Mouse (Mus musculus) fibroblast of lung, adult 2 months (primary cell): ENCODE measurements around the gene Siglec1.

ENCODE experiments used
- DNase-seq: peaks from one replicate; pipeline ENCODE4 v3.0.0-alpha.2; 2011; ENCODE audit warnings: low read depth

Gene Siglec1

DNA sequence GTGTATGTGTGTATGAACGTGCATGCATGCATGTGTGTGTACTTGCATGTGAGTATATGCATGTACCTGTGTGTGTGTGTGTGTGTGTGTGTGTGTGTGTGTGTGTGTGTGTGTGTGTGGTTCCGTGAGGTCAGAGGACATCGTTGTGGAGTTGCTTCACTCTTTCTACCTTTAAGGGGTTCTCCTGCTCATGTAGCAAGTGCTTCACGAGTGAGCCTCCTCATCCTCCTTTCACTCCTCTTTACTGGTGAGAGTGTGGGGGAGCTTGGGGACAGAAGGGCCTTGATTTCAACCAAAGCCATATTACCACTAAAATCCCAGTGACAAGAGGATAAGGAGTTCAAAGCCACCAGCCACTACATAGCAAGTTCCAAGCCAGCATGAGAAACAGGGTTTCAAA lies 10.5 kb upstream of the Siglec1 start:
- DNase-seq, result no peak

GRCm38 (mm10) chr2:131096101-131096795 lies 9.7 kb upstream of the Siglec1 start:
- peak; percentile 40 for DNase-seq

GRCm38 (mm10) chr2:131094823-131095222 lies 8.3 kb upstream of the Siglec1 start:
- peak; percentile 37 for DNase-seq

DNA sequence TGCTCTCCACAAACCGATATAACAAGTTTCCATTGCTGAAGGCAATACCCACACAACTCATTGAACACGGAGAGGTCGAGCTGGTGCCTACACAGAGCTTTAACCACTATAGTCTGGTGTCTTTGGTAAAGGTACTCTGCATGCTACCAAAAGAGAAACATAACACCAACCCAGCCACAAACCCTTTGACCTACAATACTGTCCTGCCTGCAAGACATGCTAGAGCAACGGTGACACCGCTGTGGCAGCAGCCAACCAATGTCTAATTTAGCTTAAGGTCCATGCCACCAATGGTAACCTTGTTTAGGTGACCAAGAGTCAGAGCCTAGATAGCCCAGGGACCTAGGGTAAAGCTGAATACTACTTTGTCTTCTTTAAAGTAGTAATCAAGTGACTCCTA lies 7.0 kb upstream of the Siglec1 start:
- no peak for DNase-seq

DNA sequence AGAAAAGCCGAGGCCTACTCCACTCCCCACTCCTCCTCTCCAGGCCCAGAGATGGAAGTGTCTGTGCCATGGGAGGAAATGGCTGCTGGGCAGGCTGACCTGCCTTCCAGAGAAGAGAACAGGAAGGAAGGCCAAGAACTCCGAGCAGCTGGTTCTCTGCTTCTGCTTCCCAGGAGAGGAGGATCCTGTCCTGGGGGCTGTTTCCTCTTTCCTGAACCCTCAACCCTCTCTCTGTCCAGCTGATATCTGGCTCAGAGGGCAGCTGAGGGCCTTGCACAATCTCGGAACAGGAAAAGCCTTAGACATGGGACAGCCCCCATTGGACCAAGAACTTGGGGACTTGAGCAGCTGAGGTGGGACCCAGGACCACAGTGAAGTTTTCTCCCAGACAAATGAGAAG lies 4.3 kb upstream of the Siglec1 start:
- no peak for DNase-seq

DNA sequence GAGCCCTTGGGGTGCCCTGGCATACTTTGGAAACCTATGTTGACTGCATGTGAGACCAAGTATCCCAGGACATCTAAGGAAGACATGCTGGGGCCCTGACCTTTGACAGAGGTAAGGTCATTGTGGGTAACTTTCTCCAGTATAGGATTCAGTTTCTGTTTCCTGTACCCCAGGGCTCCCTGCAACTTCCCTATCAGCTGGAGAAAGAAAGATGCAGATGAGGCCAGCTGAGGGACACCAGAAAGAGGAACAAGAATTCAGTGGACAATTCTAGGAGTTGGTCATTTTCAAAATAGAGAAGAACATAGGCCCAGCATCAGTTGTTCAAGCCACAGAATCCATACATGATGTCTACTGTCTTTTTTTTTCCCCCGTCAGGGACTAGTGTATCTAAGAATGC lies 3.1 kb upstream of the Siglec1 start:
- DNase-seq, result no peak

DNA sequence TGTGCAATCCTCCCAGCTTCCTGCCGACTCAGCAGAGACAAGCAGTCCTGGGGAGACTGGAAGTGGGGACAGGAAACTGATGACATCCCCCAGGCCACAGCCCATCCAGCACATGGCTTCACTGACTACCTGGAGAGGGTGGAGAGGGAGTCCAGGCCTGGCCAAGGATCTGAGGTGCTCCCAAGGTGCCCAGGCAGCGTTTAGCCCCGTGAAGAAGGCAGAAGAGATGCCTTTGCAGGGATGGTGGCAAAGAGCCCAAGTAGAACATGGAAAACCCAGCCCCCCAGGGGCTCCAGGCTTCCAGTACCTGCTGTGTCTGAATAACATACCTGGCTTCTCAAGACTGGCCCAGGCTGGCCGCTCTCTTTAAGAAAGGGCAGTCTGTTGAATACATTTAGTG lies 2.0 kb upstream of the Siglec1 start:
- no peak for DNase-seq

DNA sequence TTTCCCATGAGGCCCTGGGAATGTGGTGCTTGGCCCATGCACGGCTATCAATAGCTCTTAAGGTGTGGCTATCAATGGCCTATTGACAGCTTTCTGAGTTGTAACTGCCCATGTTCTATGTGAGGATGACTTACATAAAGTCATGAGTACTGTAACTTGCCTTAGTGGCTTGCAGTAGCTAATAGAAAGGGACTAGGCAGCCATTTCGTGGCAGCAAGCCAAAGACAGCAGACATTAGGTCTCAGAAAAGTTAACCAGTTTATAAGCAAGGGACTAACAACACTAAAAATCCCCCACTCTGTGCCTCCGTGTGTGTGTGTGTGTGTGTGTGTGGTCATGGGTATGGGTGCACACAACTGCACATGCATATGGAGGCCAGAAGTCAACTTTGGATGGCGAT lies 2.4 kb downstream of the Siglec1 start:
- no peak for DNase-seq

- no peak for DNase-seq
Measured at GRCm38 (mm10) chr2:131080507-131080906, 6.1 kb downstream of the Siglec1 start.

GRCm38 (mm10) chr2:131072536-131072935 lies 14.0 kb downstream of the Siglec1 start:
- DNase-seq, result no peak

DNA sequence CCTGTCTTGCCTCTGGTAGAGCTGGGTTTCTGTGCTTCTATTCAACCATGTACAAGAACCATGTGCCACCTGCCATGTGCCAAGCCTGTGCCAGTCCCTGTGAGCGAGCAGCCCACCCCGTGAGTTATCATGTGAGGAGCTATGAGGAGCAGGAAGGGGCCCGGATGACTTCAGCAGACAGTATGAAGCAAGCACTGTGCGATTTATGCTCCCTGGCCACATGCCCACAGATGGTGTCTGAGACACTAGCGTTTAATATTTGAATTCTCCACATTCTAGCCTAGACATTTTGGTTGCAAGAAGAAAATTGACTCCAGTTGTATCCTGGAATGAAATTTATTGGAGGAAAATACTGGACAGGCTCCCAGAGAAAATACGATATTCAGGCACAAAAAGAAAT lies 19.1 kb downstream of the Siglec1 start:
- DNase-seq, result no peak

DNA sequence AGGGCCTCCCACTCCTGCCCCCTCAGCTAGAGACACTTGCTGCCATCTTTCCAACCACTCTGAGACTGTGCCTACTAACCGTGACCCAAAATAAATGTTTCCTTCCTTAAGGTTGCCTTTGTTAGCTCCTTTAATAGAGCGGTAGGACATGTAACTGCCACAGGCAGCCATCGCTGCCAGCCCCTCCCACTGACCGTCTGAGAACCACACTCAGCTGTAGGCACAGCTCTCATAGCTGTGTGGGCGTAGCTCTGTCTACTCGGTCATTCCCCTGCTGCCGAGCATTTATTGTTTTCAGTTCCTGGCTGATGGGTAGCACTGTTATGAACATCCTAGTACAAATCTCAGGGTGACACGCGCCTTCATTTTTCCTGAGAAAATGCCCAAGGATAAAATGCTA lies 20.2 kb downstream of the Siglec1 start:
- DNase-seq, result no peak

DNA sequence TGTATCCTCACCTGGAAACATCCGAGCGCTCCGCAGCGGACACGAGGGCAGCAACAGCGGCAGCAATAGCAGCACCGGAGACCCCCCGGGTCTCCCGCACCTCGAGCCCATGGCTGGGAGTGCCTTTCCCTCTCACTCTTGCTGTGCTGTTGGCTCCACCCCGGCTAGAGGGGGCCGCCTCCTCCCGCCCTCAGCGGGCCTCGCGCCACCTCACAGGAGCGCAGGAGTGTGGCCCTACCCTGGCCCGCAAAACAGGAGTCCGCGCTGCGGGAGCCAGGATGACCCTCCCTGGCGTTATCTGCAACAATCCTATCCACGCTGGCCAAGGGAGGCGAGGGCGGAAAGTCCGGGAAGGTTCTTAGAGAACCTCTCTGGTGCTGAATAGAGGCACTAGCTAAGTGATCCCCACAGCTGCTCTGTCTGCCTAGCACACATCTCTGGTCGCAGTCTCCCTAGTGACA lies 23.1 kb downstream of the Siglec1 start, which contains the start of gene Adam33:
TSS of gene Adam33 (minus strand) at position 411 of the 461 bp plus-strand sequence.
- DNase-seq, result no peak

DNA sequence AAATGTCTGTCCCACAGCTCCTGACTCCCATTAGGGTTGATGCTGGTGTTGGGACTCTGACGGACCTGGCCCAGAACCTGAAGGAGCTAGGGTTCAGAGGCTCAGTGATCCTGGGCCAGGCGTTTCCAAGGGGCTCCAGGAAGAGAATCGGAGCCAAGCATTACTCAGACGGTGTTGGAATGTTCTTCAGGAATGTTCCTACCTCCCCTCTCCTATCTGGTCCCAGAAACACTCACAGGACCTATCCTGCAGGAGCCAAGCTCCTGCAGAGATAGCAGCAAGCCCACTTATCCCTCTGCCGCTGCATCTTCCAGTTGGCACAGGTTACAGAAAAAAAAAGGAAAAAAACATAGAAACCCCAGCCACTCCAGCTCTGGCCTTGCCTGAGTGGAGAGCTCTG lies 25.0 kb downstream of the Siglec1 start:
- DNase-seq, result no peak

DNA sequence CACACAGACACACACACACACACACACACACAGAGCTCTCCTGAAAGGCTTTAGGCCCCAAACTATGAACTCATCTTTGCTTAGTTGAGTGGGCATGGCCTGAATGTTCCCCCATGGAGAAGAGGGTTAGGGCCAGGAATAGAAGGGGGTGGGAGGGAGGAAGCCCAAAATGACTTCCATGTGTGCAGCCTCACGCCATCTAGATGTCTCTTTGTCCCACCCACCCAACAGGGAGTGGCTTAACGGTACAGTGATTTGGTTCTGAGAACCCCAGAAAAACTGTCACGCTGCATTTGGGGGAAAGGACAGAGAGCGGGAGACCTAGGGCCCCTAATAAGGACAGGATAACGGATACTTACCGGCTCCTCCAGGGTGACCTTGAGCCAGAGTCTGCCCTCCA lies 25.8 kb downstream of the Siglec1 start:
- no peak for DNase-seq

DNA sequence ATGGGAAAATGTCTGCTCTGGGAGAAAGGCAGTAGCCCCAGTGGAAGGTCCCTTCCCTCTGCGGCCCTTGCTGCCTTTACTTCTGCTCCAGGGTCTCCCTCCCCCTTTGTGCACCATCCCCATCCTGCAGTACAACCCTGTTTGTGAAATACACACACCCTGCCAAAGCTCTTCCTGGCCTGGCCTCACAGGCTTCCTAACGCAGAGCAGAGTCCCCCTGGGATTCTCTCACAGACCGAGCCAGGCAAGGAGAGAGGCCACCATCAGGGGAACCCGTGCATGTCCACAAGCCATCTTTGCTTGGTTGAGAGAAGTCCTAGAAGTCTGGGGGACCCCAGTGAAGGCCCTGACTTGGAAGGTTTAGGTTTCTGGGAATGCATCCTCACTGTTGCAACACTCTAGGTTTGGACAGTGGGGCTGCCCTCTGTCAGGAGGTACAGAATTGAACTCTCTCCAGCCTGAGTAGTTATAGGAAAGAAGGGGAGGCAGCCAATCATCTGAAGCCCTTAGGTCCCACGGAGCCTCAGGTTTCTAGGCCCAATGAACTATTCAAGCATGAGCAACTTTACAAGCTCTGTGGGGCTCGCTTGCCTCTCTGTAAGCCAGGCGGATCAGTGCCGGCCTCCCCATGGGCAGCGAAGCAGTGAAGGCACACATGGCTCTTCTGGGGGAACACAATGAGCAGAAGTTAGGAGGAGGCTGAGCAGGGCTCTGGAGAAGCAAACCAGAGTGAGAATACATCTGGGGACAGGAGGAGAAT lies 26.6 kb downstream of the Siglec1 start:
- no peak for DNase-seq

DNA sequence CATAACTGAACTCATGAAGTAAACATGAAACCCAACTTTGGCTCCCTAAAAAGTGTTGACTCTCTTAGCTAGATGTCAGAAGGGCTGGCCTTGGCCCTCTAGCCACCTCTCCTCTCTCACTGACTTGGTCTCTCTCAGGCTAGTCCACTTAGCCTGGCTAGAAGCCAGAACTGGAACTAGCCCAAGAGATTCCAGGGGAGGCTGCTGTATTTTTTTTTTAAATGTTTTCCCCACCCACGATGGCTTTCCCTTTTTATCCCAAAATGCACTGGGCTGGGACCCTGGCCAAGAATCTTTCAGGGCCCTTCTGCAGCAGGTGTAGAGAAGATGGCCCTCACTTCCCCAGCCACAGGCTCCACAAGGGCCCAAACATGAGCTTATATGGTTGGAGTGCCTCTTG lies 27.2 kb downstream of the Siglec1 start:
- peak; percentile 51 for DNase-seq

DNA sequence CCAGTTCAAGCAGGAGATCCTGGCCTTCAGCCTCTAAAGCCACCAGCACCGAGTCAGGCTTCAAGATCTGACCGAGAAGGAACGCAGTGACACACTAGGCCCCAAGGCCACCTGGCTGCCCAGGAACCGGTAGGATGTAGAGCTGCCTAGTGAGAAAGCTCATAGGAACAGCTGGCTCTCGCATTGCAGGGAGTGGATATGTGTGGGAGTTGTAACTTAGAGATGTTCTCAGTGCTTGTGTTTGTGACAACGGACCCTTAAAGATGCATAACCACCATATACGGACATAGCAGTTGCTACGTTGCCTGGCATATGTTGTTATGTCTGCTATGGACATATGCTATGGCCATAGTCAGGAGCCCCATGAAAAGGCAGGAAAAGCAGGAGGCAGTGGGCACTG lies 27.9 kb downstream of the Siglec1 start:
- no peak for DNase-seq

DNA sequence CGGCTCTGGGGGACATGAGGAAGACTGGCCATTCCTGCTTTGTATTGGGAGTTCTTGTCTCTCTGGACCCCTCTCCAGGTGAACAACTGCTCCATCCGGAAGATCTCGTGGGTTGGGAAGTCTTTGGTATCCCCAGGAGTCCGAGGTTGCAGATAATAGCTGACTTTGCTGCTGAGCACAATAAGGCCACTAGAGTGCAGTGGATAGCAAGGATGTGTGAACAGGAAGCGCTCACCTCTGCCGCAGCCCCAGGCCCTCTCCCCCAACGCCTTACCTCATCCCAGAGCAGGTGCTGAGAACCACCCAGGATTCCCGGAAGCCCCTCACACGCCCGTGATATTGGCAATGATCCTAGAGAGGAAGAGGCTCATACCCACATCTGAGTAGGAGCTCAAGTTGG lies 30.4 kb downstream of the Siglec1 start:
- DNase-seq, result no peak

DNA sequence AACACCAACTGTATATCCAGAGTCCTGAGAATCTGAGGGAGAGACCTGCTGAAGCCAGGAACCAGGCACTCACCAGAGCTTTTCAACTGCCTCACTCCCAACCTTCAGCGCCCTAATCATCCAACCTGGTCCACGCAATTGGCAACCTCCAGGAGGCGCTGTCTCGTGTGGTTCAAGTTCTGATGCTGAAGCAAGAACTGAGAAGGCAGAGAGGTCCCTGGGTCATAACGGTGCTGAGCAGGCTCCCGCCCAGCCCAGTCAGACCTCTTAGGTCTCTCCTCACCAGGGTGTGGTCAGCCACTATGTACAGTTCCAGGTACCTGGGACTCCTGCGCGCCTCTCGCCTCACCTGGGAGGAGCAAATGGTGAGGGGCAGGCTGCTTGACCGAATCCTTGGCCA lies 30.9 kb downstream of the Siglec1 start:
- DNase-seq, result no peak

DNA sequence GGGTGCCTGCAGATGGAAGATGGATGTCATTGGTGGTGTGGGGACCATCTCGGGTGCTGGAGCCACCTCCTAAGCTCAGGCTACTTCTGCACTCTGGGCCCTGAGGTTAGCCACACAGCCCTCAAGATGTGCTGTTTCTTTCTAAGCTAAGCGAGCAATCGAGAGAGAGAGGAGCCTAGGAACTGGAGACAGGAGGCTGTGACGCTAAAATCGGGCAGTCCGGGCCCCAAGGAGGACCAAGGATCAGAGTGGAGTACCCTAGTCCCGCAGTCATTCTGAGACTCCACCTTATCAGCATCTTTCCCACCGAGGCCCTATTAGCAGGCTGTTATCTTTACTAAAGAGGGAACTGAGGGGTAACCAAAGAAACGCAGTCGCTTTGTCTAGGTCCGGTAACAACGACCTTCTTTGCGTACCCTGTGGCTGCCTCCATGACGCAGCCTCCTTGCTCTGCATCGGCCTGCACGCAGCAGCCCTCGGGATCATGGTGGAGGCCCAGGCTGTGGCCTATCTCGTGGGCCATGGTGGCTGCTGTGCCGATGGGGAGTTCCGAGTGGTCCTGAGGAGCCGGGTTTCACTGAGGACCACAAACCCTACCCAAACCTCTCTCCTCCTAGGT lies 31.8 kb downstream of the Siglec1 start:
- no peak for DNase-seq

- no peak for DNase-seq
Measured at GRCm38 (mm10) chr2:131053851-131054645, 32.5 kb downstream of the Siglec1 start.
